Mouse (Mus musculus) embryo, embryonic 11.5 days (tissue): ENCODE measurements at regions not wholly inside any gene's neighbourhood (a gene's known extent, or its start where the extent isn't known, plus 50 kb on each side); places are given as distances from the start of the nearest gene placed in this dataset.

Experiments used
- DNase-seq: peaks from one replicate; pipeline ENCODE4 v3.0.0-alpha.2; 2012; ENCODE audit warnings: low read depth, low spot score

- no peak for DNase-seq
Measured at GRCm38 (mm10) chr15:19094061-19094810, 275.5 kb downstream of the Cdh10 start.

GRCm38 (mm10) chr15:19114951-19115350 is 296.2 kb downstream of the Cdh10 start:
- DNase-seq = peak; percentile 54

GRCm38 (mm10) chr15:19118995-19119394 is 300.2 kb downstream of the Cdh10 start:
- DNase-seq = no peak

- DNase-seq = no peak
Measured at GRCm38 (mm10) chr15:19127454-19127853, 308.7 kb downstream of the Cdh10 start.

- DNase-seq = no peak
Measured at GRCm38 (mm10) chr15:19129316-19129715, 310.6 kb downstream of the Cdh10 start.

- no peak for DNase-seq
Measured at GRCm38 (mm10) chr15:19153682-19154081, 334.9 kb downstream of the Cdh10 start.

GRCm38 (mm10) chr15:19162119-19162888 is 343.6 kb downstream of the Cdh10 start:
- no peak for DNase-seq

GRCm38 (mm10) chr15:19175470-19175869 is 356.7 kb downstream of the Cdh10 start:
- DNase-seq = no peak
